Mouse (Mus musculus) G1E (cell line): ENCODE results near the gene Faiml.

ENCODE experiments used
- CTCF ChIP-seq: IDR thresholded peaks from 2 replicates; pipeline ENCODE4 v1.5.1; 2012; ENCODE audit warnings: low read depth, low read length, inconsistent platforms, mixed read lengths
- GATA1 ChIP-seq: IDR thresholded peaks from 2 replicates; pipeline ENCODE4 v1.6.1; 2012; ENCODE audit warnings: borderline replicate concordance, low read length, inconsistent platforms, mixed read lengths
- GATA2 ChIP-seq: IDR thresholded peaks from 2 replicates; pipeline ENCODE4 v1.6.1; 2012; ENCODE audit warnings: low read depth, low read length, inconsistent platforms, borderline replicate concordance
- POLR2AphosphoS5 ChIP-seq: IDR thresholded peaks from 2 replicates; pipeline ENCODE4 v1.6.1; 2012; ENCODE audit warnings: low read depth, low read length, inconsistent platforms; ENCODE audit not compliant: insufficient replicate concordance
- TAL1 ChIP-seq: conservative IDR thresholded peaks from 2 replicates; pipeline ENCODE4 v1.6.1; 2012; ENCODE audit warnings: low read depth, low read length, inconsistent platforms, mixed read lengths

DNA sequence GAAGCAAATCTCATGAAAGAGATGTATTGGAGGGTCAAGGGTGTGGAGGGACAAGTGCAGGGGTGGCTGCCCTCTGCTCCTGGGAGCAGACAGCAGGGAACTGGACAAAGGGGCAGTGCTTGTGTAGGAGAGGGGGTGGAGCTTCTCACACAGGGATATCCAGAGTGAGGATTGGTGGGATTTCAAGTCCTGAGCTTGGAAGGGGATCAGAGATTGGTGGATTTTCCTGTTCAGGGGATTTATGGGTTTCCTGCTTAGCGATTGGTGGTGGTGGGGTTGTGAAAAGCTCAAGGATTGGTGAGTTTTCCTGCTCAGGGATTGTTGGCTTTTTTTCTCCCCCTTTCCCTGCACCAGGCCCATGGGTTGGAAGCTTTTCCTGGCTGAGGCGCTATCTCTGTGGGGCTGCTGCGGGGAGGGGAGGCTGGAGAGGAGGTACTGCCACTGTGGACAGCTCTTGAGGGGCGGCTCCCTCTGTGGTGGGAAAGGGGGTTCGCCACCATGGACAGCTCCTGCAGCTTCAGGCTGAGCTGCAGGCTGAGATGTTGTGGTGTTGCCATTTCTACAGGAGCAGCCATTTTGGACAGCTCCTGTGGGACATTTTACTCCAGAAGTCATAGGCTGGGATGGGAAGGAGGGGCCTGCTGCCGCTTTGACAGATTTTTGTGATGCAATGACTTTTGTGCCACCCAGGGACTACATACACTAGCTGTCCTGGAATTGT lies 18.9 kb downstream of the Faiml start:
- TF ChIP-seq CTCF = no peak
- no peak for TF ChIP-seq POLR2AphosphoS5
- no peak for TF ChIP-seq GATA1
- no peak for TF ChIP-seq TAL1
- TF ChIP-seq GATA2 = no peak
